Mouse (Mus musculus): Measurements from ENCODE around the gene Myh14. TPM values are rescaled to one million over a fixed set of nuclear protein-coding genes. Genes with fewer than 3 reads are reported as not detected.

The Myh14 gene
- polyA plus RNA-seq, 1 experiment from 2014 or later: 1.5 TPM

DNA sequence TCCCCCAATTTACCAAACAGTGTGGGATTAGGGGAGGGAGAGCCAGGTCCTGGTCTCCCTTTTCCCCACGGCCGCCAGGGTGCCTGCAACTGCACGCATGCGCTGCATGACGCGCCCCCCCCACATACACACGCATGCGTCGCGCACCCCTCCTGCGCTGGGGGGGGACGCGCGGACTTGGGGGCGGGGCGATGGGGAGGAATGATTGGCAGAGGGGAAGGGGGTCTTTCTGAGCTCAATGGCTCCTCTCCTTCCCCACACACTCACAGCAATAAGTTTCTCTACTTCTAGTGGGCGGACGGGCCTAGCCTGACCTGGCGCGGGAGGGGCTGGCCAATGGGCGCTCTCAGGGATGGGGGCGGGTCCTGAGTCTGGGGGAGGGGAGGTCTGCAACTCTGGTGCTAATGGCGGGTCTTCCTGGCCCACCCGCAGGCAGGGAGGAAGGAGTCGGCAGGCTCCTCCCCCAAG is 66.5 kb downstream of the Myh14 start:
- TF ChIP-seq EP300 (IDR thresholded peaks at IDR 0.05; ENCODE audit: low read depth) (no peak), CTCF (IDR thresholded peaks at IDR 0.05; ENCODE audit: low read depth) (no peak)
- Histone ChIP-seq H3K9me3 (ENCODE audit: low read length) (no peaks in the 10 kb centered on the region), H3K27ac (ENCODE audit: low read depth) (no peak overlapping the region), H3K4me2 (ENCODE audit: low read depth, low read length) (peak overlapping the region; percentile 58), H3K27me3 (ENCODE audit: insufficient read depth, low read length) (peaks cover 58% of the 10 kb centered on the region), H3K9ac (replicated peaks) (no peak overlapping the region; the same call in 1 of the 2 replicates), H3K4me1 (ENCODE audit: insufficient read depth) (peaks cover 4% of the 10 kb centered on the region; the same call in 1 of the 2 replicates), H3K36me3 (replicated peaks; ENCODE audit: insufficient read depth, low read length) (no peaks in the 10 kb centered on the region), H3K4me3 (ENCODE audit: low read depth, low read length) (peak overlapping the region; percentile 33; the same call in 1 of the 2 replicates)
- DNase-seq (peak; percentile 41), ATAC-seq (peak; percentile 67)
- 4% methylated on average over 19 of the region's 25 CpGs for WGBS (ENCODE audit: insufficient replicate concordance)

DNA sequence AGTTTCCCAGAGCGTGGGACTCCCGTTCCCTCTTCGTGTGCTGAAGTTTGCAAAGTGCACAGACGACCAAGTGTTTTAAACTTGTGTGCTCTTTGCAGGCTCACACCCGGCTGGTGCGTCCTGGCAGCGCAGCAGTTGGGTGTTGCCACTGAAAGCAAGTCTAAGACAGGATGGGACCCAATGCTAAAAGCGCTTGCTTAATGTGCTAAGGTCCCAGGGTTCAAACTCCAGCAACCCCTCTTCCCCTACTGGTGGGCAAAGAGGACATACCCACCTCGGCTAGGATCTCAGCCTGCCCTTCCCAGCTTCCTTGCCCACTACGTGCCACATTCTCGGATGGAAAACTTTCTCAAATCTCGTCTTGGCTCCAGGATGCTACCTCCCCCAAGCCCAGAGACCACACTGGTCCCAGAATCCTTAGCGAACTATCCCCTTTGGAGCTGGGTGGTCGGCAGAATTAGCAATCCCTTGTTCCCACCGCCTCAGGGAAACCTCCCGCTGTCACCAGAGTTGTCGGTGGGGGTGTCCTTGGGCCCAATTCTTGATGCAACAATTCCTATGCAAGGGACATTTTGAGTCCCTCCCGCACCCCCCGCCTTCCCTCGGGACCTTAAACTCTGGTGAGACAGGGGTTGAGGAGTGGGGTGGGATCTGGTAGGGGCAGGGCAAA is 67.3 kb downstream of the Myh14 start:
- Histone ChIP-seq H3K36me3 (replicated peaks; ENCODE audit: insufficient read depth, low read length) (no peaks in the 10 kb centered on the region), H3K27ac (ENCODE audit: low read depth) (no peak overlapping the region), H3K27me3 (ENCODE audit: insufficient read depth, low read length) (peaks cover 58% of the 10 kb centered on the region), H3K4me3 (ENCODE audit: low read depth, low read length) (no peak overlapping the region), H3K4me1 (ENCODE audit: insufficient read depth) (peaks cover 4% of the 10 kb centered on the region; the same call in 1 of the 2 replicates), H3K4me2 (ENCODE audit: low read depth, low read length) (no peak overlapping the region), H3K9ac (replicated peaks) (no peak overlapping the region), H3K9me3 (ENCODE audit: low read length) (no peaks in the 10 kb centered on the region)
- TF ChIP-seq CTCF (IDR thresholded peaks at IDR 0.05; ENCODE audit: low read depth) (no peak), EP300 (IDR thresholded peaks at IDR 0.05; ENCODE audit: low read depth) (no peak)
- ATAC-seq: no peak
- DNase-seq: no peak
- WGBS (ENCODE audit: insufficient replicate concordance): 4% methylated on average over 20 of the region's 20 CpGs

DNA sequence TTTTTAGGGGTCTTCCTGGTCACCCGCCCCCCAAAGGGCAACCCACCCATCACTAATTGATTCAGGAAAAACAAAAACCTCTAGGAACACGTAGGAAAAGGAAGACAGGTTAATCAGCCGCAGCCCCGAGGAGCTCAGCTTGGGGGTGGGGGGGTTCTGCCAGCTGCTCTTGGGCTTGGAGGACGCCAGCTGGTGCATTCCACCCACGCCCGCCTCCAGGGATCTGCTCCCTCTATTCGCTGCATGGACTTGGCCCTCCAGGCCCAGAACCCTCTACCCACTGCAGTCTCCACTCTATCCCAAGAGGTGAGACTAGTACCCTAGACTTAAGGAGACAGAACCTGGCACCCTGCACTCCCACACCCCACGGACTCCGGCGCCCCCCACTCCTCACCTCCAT is 68.2 kb downstream of the Myh14 start:
- Histone ChIP-seq H3K4me3 (ENCODE audit: low read depth, low read length) (no peak overlapping the region), H3K9me3 (ENCODE audit: low read length) (no peaks in the 10 kb centered on the region), H3K9ac (replicated peaks) (no peak overlapping the region), H3K36me3 (replicated peaks; ENCODE audit: insufficient read depth, low read length) (no peaks in the 10 kb centered on the region), H3K27ac (ENCODE audit: low read depth) (no peak overlapping the region), H3K27me3 (ENCODE audit: insufficient read depth, low read length) (peaks cover 58% of the 10 kb centered on the region), H3K4me2 (ENCODE audit: low read depth, low read length) (no peak overlapping the region), H3K4me1 (ENCODE audit: insufficient read depth) (peaks cover 4% of the 10 kb centered on the region; the same call in 1 of the 2 replicates)
- ATAC-seq: no peak
- TF ChIP-seq EP300 (IDR thresholded peaks at IDR 0.05; ENCODE audit: low read depth) (no peak), CTCF (IDR thresholded peaks at IDR 0.05; ENCODE audit: low read depth) (no peak)
- DNase-seq: no peak
- WGBS (ENCODE audit: insufficient replicate concordance): 22% methylated on average over 11 of the region's 11 CpGs

DNA sequence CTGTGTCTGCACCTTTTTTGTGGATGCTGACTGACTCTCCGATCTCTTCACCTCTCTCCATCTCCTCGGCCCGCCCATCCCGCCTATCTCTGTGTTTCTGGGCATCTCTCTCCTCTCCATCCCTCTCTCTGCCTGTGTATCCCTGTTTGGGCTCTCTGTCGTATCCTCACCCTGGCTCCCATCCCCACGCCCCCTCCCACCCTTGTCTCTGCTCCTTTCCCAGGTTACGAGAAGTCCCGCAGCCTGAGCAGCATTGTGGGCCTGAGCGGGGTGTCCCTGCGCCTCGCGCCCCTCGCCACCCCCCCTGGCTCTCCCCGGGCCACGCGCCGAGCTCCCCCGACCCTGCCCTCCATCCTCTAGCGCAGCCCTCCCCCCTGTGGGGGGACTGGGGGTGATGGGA is 69.0 kb downstream of the Myh14 start:
- no peak for ATAC-seq
- peaks cover 54% of the 10 kb centered on the region for H3K27me3 ChIP-seq (ENCODE audit: insufficient read depth, low read length)

DNA sequence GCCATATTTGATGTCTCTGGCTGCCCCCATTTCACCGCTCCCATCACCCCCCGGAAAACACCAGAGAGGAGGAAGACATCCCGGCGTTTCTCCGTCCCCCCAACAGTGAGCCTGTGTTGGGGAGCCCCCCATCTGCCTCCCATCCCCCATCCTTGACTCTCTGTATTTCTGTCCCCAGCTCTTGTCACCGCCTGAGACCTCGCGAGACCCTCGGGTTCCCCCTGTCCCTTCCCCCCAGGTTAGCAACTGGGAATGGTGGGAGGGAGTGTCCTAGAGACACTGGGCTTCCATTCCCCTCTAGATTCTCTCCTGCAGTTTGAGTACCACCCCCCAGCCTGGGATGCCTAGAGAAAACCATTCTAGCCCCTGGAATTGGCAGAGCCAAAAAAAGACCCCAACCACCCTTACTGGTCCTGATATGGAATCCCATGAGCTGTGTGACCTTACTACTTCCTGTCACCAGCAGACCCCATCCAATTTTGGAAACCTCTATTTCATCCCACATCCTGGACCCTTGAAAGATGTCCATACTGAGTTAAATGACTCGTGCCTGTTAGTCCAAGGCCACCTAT is 69.9 kb downstream of the Myh14 start:
- Histone ChIP-seq H3K4me2 (ENCODE audit: low read depth, low read length) (no peak overlapping the region), H3K9me3 (ENCODE audit: low read length) (no peaks in the 10 kb centered on the region), H3K27me3 (ENCODE audit: insufficient read depth, low read length) (peaks cover 45% of the 10 kb centered on the region), H3K36me3 (replicated peaks; ENCODE audit: insufficient read depth, low read length) (no peaks in the 10 kb centered on the region), H3K27ac (ENCODE audit: low read depth) (no peak overlapping the region), H3K4me1 (ENCODE audit: insufficient read depth) (peaks cover 4% of the 10 kb centered on the region; the same call in 1 of the 2 replicates), H3K4me3 (ENCODE audit: low read depth, low read length) (no peak overlapping the region), H3K9ac (replicated peaks) (no peak overlapping the region)
- DNase-seq: no peak
- no peak for TF ChIP-seq EP300 (IDR thresholded peaks at IDR 0.05; ENCODE audit: low read depth)
- no peak for TF ChIP-seq CTCF (IDR thresholded peaks at IDR 0.05; ENCODE audit: low read depth)
- ATAC-seq: no peak
- 73% methylated on average over 10 of the region's 10 CpGs for WGBS (ENCODE audit: insufficient replicate concordance)

More for the DNA sequence above, 69.0 kb downstream of the Myh14 start:
- no peaks in the 10 kb centered on the region for H3K36me3 ChIP-seq (replicated peaks; ENCODE audit: insufficient read depth, low read length)
- no peak overlapping the region for H3K4me2 ChIP-seq (ENCODE audit: low read depth, low read length)
- H3K9ac ChIP-seq (replicated peaks): no peak overlapping the region
- no peak overlapping the region for H3K27ac ChIP-seq (ENCODE audit: low read depth)
- DNase-seq: no peak
- peaks cover 4% of the 10 kb centered on the region; the same call in 1 of the 2 replicates for H3K4me1 ChIP-seq (ENCODE audit: insufficient read depth)
- H3K9me3 ChIP-seq (ENCODE audit: low read length): no peaks in the 10 kb centered on the region
- WGBS (ENCODE audit: insufficient replicate concordance): 16% methylated on average over 19 of the region's 19 CpGs
- no peak for TF ChIP-seq EP300 (IDR thresholded peaks at IDR 0.05; ENCODE audit: low read depth)
- TF ChIP-seq CTCF (IDR thresholded peaks at IDR 0.05; ENCODE audit: low read depth): no peak
- H3K4me3 ChIP-seq (ENCODE audit: low read depth, low read length): no peak overlapping the region

DNA sequence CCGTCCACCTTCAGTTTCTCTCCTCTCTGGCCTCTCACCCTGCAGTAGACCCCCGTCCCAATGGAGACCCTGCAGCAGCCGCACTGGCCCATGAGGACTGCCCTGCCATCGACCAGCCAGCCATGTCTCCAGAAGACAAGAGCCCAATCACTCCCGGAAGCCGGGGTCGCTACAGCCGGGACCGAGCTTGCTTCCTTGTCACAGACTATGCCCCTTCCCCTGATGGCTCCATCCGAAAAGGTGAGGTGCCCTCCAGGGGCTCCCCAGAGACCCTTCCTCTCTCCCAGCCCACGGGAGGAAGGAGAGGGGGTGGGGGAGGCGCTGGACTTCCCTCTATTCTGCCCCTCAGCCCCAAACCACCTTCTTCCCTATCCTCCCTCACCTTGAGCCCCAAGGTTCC is 72.3 kb downstream of the Myh14 start:
- ATAC-seq (no peak), DNase-seq (no peak)
- TF ChIP-seq EP300 (IDR thresholded peaks at IDR 0.05; ENCODE audit: low read depth) (no peak), CTCF (IDR thresholded peaks at IDR 0.05; ENCODE audit: low read depth) (no peak)
- Histone ChIP-seq H3K4me1 (ENCODE audit: insufficient read depth) (peaks cover 3% of the 10 kb centered on the region), H3K9me3 (ENCODE audit: low read length) (no peaks in the 10 kb centered on the region), H3K27ac (ENCODE audit: low read depth) (no peak overlapping the region), H3K4me3 (ENCODE audit: low read depth, low read length) (no peak overlapping the region), H3K36me3 (replicated peaks; ENCODE audit: insufficient read depth, low read length) (no peaks in the 10 kb centered on the region), H3K4me2 (ENCODE audit: low read depth, low read length) (no peak overlapping the region), H3K27me3 (ENCODE audit: insufficient read depth, low read length) (peaks cover 27% of the 10 kb centered on the region), H3K9ac (replicated peaks) (no peak overlapping the region)
- 76% methylated on average over 11 of the region's 12 CpGs for WGBS (ENCODE audit: insufficient replicate concordance)
